Mouse (Mus musculus): ENCODE measurements around the gene Apobec4.

- TF ChIP-seq POLR2A (IDR thresholded peaks at IDR 0.05; ENCODE audit: insufficient read depth, low read depth, low read length), result no peak
- no peak for TF ChIP-seq CTCF (IDR thresholded peaks at IDR 0.05; ENCODE audit: insufficient read depth, low read depth, low read length)
Measured at GRCm38 (mm10) chr1:152796683-152797263, 46.4 kb downstream of the Apobec4 start.
